Mouse (Mus musculus) cerebellum, adult 18-20 months (tissue): ENCODE measurements at regions not wholly inside any gene's neighbourhood (a gene's known extent, or its start where the extent isn't known, plus 50 kb on each side); places are given as distances from the start of the nearest gene placed in this dataset.
"Not testable (repeated sequence)": the region's sequence is repeated elsewhere in the genome, so short reads cannot be mapped to it uniquely, and the experiment has no call there.

Source experiments
- DNase-seq, 2 experiments: peaks; one replicate each; pipeline ENCODE4 v3.0.0; 2021

DNA sequence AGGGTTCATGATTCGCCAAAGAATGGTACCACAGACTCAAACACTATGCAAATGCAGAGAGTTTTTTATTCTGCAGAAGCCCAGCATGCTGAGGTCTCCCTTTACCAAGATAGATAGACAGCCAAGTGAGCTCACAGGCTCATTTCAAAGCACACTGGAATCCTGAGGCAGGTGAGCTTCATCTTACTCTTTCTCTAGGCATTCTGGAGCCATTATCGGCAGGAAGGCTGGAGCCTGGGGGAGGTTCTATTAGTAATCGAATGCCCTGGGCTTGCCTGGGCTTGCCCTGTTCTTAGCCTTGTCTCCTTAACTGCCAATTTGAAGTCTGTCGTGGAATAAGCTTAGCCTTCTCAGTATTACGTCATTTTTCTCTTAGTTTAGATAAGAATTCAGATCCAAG lies 121.6 kb upstream of the Trim24 start:
- no peak for DNase-seq

DNA sequence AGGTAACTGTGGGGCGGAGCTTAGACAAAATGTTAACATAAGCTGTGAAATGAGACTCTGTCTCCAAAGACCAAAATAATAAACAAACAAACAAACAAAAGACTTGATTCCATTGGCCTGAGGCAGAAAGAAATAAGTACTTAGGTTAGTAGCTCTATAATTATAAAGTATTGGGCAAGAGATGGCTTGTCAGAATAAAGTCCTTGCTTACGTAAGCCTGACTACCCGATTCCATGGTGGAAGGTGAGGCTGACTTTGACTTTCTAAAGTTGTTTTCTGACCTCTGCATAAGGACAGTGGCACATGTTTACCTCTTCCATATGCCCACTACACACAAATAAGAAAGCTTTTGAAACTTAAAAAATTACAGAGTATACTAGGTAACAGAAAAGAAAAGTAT lies 120.3 kb upstream of the Trim24 start:
- no peak for DNase-seq

DNA sequence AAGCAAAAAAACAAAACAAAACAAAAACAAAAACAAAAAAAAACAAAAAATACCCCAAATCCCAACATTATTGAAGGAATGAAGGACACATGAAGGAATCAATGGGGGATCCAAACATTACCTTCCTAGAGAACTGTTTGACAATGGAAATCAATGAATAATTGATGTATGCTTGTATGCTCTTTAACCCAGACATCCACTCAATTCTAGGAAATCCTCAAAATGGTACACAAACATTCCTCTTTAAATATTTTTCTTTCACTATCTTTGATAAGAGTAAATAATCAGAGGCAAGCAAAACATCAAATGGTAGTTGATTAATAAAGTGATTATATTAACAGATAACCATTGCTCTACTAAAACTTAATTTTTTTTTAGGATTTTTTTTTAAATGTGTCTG lies 118.9 kb upstream of the Trim24 start:
- DNase-seq: no peak

DNA sequence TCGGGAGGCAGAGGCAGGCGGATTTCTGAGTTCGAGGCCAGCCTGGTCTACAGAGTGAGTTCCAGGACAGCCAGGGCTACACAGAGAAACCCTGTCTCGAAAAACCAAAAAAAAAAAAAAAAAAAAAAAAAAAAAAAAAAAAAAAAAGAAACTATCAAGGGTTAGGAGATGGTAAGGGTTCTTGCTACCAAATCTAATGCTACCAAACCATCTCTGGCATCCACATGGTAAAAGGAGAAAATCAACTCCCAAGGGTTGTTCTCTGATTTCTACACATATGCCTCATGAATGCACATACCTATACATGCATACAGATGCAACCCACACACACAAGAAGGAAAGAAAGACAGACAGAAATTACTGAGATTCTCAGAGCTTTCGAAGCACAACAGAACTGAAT lies 109.6 kb upstream of the Trim24 start:
- DNase-seq: not testable (repeated sequence)

DNA sequence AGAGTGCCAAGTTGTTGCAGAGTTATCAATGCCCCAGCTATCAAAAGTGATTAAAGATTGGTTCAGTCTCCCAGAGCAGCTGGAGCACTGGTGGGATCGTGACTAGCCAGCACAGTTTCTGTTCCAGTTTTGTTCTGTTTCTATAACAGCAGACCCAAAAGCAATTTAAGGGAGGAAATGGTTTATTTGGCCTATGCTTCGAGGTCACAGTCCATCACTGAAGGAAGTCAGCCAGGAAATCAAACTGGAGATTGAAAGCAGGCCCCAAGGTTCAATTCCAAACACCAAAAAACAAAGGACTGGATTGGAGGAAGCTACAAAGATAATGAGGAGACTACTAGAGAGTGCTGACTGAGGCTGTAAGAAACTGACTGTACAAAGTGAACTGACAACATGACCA lies 107.6 kb upstream of the Trim24 start:
- DNase-seq: no peak

DNA sequence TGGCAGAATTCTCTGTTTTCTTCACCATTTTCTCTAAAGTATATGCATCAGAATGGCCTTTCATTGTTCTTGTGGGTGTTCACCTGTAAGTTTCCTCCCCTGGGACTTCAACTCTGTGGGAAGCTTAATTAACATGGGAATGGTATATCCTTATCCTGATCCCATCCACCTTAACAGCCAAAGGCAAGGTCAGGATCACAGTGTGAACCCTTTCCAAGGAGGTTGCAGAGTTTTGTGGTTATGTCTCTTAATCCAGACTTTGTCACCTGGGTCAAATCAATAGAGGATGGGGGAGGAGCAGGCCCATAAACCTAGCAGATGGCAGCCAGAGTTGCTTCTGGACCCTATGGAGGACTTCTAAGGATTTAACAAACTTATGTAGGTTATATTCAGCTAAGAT lies 102.9 kb upstream of the Trim24 start:
- no peak for DNase-seq

DNA sequence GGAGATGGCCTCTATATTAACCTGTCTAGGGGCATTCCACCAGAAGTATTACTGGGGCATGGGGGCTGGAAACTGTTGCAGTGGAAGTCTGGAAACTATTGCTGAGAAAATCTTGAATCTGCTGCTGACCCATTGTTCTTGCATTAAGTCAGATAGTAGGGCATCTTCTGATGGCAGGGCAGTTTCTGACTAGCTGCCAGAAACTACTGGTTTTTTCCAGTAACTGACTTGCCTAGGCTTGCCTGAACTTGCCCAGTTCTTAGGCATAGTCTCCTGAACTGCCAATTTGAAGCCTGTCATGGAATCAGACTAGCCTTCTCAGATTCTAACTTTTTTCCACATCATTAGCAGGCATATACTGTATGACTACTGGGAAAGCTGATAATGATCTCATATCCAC lies 97.3 kb upstream of the Trim24 start:
- DNase-seq: no peak

DNA sequence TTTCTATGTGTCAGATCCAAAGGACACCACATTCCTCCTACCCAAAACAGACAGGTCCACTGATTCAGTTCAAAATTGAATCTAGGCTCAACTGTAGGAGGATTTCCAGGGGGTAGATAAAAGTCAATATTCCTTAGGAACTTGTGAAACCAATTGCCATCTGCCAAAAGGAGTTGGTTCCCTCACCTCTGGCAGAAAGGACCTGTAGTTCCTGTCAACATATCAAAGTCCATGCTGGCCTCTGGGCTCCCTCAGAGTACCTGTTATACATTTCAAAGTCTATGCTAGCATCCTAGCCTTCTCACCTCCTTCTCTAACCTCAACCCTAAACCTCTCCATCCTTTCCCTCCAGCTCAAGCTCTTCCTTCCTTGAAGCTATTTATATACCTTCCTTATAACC lies 95.5 kb upstream of the Trim24 start:
- DNase-seq: no peak

DNA sequence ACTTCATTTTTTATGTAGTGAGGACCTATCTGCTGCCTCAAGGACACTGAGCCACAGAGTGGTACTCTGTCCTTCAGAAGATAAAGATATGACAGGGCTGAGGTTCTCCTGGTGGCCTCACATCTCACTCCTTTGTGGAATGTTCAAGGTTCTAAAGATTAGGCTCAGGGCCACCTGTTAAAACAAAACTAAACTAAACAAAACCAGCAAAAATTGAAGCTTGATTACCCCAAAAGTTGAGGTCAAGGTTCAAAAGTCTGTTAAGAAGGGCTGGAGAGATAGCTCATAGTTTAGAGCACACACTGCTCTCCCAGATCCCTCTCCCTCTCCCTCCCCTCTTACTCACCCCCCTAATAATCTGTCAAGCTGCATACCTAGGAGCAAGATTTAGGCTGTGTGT lies 90.7 kb upstream of the Trim24 start:
- no peak for DNase-seq

DNA sequence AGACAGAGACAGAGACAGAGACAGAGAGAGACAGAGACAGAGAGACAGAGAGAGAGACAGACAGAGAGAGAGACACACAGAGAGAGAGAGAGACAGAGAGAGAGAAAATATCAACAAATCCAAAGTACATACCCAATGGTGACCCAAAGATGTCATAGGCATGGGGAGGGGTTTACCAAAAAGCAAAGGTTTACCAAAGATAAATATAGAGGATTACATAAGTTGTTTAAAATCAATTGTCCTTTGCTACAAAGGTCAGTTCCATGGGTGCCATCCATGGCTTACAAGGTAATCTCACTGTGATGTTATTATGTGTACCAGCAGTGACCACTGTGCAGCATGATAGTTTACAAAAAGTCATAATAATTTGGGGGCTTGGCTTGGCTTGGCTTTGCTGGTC lies 88.7 kb upstream of the Trim24 start:
- DNase-seq: no peak

DNA sequence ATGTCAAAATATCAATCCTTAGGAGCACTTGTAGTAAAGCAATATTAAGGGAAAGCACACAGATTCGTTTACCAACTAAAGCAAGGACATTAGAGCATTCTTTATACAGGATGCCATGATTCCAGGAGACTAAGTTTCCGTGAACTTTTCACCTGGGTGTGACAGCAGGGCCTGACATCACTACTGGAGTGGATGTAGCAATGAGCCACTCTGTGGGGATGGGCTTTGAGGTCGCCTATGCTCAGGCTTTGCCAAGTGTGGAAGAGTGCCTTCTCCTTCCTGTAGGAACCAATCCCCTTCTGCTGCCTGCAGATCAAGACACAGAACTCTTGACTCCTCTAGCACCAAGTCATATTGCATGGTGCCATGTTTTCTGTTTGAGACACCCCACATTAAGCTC lies 85.3 kb upstream of the Trim24 start:
- not testable (repeated sequence) for DNase-seq

DNA sequence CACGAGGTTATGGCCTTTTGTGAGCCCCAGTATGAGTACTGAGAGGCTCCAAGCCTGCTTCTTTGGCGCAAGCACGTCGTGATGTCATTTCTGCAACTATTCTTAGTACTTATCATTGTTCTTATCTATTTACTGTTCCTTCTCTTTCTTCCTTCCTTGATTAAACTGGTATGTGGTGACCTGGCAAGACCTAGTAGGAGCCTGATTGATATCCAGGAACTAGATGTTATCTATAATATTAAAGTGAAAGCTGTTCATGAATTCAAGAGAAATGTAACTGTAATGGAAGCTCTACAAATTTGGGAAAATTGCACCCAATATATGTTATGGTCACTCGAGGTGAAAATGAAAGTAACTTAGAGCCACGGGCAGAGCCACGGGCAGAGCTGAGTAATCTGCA lies 84.9 kb upstream of the Trim24 start:
- no peak for DNase-seq

DNA sequence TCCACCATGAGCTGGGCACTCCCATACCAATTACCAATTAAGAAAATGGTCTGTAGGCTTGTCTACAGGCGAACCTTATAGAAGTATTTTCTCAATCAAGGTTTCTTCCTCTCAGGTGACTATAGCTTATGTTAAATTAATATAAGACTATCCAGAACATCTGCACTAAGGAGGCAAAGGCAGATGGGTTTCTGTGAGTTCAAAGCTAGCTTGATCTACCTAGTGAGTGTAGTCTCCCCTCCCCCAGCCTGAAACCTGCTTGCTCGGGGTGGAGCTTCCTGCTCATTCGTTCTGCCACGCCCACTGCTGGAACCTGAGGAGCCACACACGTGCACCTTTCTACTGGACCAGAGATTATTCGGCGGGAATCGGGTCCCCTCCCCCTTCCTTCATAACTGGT lies 82.8 kb upstream of the Trim24 start:
- DNase-seq: not testable (repeated sequence)

DNA sequence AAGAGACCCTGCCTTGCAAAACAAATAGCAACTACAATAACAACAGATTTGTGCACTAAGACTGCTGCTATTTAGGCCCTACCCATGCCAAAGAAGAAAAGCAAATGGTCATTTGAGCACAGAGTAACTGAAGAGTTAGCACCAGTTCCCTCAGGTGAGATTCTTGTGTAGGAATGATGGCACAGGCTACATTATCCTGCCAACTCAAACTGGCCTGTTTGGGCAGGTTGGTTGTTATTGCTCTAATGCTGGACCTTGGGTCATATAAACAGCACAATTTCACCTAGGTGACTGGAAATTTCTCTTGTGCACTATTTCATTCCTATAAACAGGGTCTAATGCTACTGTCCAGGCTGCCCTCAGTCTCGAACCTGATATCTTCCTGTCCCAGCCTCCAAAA lies 79.7 kb upstream of the Trim24 start:
- no peak for DNase-seq

DNA sequence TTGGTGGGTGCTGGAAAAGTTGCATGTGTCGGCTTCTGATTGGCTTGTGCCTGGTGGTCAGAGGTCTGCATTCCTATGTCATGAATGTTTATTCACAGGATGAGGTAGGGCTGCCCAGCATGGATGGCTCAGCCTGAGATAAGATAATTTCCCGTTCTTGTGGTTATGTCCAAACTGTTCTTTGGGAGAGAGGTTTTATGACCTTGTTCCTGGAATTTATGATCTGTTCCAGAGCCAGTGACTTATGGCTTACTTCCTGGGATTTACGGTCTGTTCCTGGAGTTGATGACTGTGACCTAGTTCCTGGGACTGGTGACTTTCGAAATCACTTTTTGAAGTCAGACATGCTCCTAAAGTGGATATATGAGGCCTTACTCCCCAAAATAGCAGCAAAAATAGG lies 76.4 kb upstream of the Trim24 start:
- no peak for DNase-seq

DNA sequence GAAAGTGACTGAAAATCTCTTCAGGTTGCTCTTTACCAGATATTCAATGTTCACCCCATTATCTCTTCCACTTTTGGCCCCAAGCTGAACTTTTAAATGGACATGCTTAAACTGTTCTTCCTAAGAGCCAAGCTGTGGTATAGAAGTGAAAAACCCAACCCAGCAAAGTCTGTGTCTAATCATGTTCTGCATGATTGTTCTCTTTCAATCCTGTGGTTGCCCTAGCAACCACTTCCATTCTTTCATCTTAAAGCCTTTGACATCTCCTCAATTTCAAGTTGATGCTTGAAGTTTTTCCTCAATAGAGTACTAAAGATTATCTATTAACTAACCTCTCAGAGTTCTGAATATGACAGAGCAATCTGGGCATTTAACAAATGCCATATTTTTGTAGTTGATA lies 75.6 kb upstream of the Trim24 start:
- DNase-seq: no peak

DNA sequence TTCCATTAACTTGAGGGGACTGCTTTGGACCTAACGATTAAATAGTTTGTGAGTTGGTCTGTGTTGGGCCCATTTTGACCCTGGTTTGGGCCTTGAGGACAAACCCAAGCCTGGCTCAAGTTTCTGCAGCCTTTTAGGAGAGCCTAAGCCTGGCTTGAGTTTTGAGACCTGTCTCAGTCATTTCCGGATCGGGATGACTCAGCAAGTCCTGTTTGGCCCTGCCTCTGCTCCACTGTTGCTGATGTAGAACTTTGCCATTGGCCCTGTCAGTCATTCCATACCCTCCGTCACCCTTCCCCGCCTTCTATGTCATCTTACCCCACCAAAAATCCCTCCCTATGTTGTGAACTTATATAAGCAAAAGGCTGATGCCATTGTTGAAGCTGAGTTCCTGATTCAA lies 67.4 kb upstream of the Trim24 start:
- no peak for DNase-seq

DNA sequence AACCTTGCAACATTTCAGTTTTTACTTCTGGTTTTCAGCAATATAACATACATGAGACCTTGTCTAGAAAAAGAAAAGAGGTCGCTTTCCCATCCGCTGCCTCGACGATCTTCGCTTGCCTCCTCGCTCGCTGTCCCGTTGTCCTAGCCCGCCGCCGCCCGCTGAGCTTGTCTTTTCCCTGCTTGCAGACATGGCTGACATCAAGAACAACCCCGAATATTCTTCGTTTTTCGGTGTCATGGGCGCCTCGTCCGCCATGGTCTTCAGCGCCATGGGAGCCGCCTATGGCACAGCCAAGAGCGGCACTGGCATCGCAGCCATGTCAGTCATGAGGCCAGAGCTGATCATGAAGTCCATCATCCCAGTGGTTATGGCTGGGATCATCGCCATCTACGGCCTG lies 64.7 kb upstream of the Trim24 start:
- not testable (repeated sequence) for DNase-seq

DNA sequence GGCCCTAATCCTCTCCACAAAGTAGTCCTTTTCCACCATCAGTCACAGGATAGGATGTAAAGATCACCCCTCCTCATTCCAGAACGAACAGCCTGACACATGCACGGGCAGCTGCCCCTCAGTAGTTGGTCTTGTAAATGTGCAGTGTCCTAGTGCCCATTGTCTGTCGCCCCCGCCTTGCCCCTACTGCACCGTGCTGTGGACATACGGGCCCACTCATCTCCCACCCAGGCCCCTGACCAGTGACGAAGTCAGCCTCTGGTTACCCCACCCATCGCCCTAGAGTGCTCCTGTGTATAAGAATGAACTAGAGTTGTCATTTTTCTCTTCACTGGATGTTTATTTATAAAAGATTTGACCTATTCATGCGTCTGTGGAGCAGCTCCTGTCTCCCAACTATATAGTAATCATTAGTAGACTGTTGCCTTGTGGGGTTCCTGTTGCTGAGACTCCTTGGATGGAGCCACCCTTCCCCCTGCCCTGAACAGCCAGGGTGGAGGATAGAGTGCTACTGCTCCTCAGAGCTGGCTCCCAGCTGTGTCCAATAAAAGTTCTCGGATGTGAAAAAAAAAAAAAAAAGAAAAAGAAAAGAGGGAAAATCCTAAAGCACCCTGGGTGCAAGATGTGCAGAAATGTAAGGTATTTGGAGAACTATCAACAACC lies 64.0 kb upstream of the Trim24 start:
- not testable (repeated sequence) for DNase-seq

DNA sequence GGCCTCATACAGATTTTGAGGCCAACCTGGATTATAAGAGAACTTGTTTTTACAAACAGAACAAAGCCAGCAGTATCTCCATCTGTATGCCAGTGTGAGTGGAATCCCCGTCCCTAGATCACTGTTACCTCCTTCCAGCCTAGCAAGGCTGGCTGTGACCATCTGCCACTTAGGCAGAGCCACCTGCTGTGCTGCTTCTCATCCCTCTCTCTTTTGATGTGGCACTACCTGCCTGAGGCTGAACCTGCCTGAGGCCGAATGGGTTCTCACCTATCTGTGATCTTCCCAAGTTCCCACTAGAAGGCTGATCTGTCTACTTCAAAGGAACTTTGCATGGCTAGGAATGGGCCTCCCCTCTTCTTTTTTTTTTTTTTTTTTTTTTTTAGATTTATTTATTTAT lies 55.4 kb upstream of the Trim24 start:
- peak; percentile 15 to 27 for DNase-seq
